Mouse (Mus musculus) forebrain, embryonic 14.5 days (tissue): ENCODE results near the gene Gsg1l. TPM values are rescaled to one million over a fixed set of nuclear protein-coding genes. Genes with fewer than 3 reads are reported as not detected.
A peak's percentile ranks its signal among the peaks of the same experiment; 100 is the strongest.

ENCODE experiments used
- ATAC-seq: fragments of 200-750 bp; cut with Nextera tagmentation; 2 replicates; pipeline ENCODE4 v1.8.0; 2017; ENCODE audit warnings: mild to moderate bottlenecking, moderate library complexity
- DNase-seq: peaks from one replicate; pipeline ENCODE4 v3.0.0-alpha.2; 2015; ENCODE audit warnings: low spot score
- H3K27ac ChIP-seq: fragments of 300-500 bp; sonication (generic); 2 replicates; pipeline ENCODE4 v1.5.1; 2014; ENCODE audit warnings: low read depth, mild to moderate bottlenecking, control low read depth, low read length, moderate library complexity
- H3K27me3 ChIP-seq: fragments of 300-500 bp; sonication (generic); replicated peaks from 2 replicates; pipeline ENCODE4 v1.6.1; 2014; ENCODE audit warnings: low read length, control low read depth, mixed read lengths; ENCODE audit not compliant: control insufficient read depth, insufficient read depth
- H3K36me3 ChIP-seq: fragments of 300-500 bp; sonication (generic); 2 replicates; pipeline ENCODE4 v1.6.1; 2014; ENCODE audit warnings: low read length, control low read depth; ENCODE audit not compliant: control insufficient read depth, insufficient read depth
- H3K4me1 ChIP-seq: fragments of 300-500 bp; sonication (generic); 2 replicates; pipeline ENCODE4 v1.6.1; 2014; ENCODE audit warnings: antibody characterized with exemption, low read length, control low read depth; ENCODE audit not compliant: control insufficient read depth, insufficient read depth
- H3K4me2 ChIP-seq: fragments of 300-500 bp; sonication (generic); 2 replicates; pipeline ENCODE4 v1.6.1; 2014; ENCODE audit warnings: mild to moderate bottlenecking, control low read depth, low read length
- H3K4me3 ChIP-seq: fragments of 300-500 bp; sonication (generic); 2 replicates; pipeline ENCODE4 v1.5.1; 2014; ENCODE audit warnings: low read depth, low read length, control low read depth
- H3K9ac ChIP-seq: fragments of 300-500 bp; sonication (generic); 2 replicates; pipeline ENCODE4 v1.6.1; 2014; ENCODE audit warnings: mild to moderate bottlenecking, low read length, control low read depth, moderate library complexity
- H3K9me3 ChIP-seq: fragments of 300-500 bp; sonication (generic); replicated peaks from 2 replicates; pipeline ENCODE4 v1.6.1; 2016; ENCODE audit warnings: low read length, control low read depth, mixed read lengths; ENCODE audit not compliant: control insufficient read depth
- WGBS: fragments of 180-500 bp; shearing (Covaris S2); extraction: QIAGEN DNeasy Blood & Tissue Kit; methylation state at CpG from one replicate; pipeline ENCODE4 v1.1.7; 2014; 5-methylcytosine and 5-hydroxymethylcytosine counted together
- polyA plus RNA-seq: library from polyadenylated mRNA; unstranded; fragments of >200 nt; fragmentation: Nextera tagmentation; extraction: Ambion mirVana; gene quantifications from 2 replicates; pipeline ENCODE4 v1.2.1, GENCODE M21; 2014

The Gsg1l gene
- polyA plus RNA-seq, 1 experiment from 2014 or later: 5.0 TPM

DNA sequence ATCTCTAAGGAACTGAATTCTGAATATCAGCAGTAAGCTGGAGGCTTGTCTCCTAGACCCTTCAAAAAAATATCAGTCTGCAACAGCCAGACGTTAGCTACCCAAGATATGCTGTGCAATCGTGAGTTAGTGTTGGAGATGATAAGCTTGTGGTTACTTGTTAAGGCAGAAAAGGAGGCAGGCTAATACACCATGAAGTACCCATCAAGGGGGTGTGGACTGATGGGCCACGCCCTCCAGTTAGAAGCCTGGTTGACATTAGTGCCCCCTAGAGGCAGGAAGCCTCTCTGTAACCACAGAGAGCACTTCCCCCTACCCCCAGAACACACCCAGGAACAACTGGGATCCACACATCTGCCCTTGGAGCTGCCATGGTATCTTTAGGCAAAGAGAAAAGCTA, 39.9 kb downstream of the Gsg1l start:
- Histone ChIP-seq H3K27ac (no peak overlapping the region), H3K9ac (no peak overlapping the region), H3K36me3 (no peaks in the 10 kb centered on the region), H3K9me3 (no peaks in the 10 kb centered on the region; the same call in 1 of the 2 replicates), H3K4me1 (peaks cover 15% of the 10 kb centered on the region), H3K4me3 (no peak overlapping the region), H3K4me2 (no peak overlapping the region), H3K27me3 (no peaks in the 10 kb centered on the region)
- DNase-seq: no peak
- WGBS: 60% methylated on average over 3 of the region's 3 CpGs
- ATAC-seq: no peak

DNA sequence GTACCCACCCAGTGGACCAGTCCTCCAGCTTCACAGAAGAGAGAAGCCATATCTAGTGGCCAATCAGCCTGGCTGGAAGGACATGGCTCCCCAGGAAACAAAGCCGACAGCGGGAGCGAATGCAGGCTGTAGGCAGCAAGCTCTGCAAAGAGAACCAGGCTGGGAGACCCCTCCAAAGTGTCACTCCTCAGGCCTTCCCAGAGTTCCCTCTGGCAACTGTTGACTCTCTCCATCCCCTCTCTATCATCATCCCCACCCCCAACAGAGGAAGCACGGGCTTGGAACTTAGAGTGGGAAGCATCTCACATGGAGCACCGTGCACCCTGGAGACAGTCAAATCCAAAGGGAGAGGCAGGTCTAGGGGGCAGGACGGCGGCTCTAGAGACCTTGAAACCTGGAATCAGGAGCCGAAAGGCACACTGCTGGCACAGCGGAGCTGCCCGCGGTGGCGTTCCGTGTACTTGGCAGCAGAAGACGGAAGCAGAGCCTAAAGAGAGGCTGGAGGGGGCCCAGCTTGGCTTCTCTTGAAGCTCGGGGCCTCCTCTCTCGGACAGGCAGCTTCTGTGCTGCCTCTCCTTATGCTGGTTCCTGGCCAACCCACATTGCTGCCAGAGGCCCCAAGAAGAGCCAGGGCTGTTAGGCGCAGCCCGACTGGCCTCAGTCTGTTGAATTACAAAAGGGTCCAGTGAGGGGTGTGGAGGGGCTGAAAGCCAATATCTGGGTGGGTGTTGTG, 41.3 kb downstream of the Gsg1l start:
- Histone ChIP-seq H3K4me2 (no peak overlapping the region), H3K4me3 (no peak overlapping the region), H3K36me3 (no peaks in the 10 kb centered on the region), H3K9ac (no peak overlapping the region), H3K27ac (peak overlapping the region; percentile 2; the same call in 1 of the 2 replicates), H3K4me1 (peaks cover 19% of the 10 kb centered on the region), H3K27me3 (no peaks in the 10 kb centered on the region), H3K9me3 (no peaks in the 10 kb centered on the region; the same call in 1 of the 2 replicates)
- 56% methylated on average over 18 of the region's 18 CpGs for WGBS
- ATAC-seq: peak; percentile 72
- peak; percentile 83 for DNase-seq

DNA sequence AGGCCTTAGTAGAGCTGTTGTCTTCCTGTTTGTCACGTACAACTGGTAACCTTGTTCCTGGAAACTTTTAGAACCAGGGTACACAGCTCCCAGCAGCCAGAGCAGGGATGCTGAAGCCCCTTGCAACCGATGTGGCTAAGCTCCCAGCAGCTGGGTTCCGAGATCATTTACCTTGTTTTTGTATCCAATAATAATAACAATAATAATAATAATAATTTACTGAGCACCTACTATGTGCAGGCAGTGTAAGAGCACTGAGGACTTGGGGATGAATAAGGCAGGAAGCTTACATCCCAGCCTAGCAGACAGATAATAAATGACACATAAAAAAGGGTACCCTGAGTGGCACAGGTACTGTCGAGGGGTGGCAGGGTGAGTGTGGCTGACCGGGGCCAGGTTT, 42.4 kb downstream of the Gsg1l start:
- Histone ChIP-seq H3K27me3 (no peaks in the 10 kb centered on the region), H3K9ac (no peak overlapping the region), H3K27ac (no peak overlapping the region), H3K4me2 (no peak overlapping the region), H3K4me1 (peaks cover 24% of the 10 kb centered on the region), H3K9me3 (no peaks in the 10 kb centered on the region; the same call in 1 of the 2 replicates), H3K4me3 (no peak overlapping the region), H3K36me3 (no peaks in the 10 kb centered on the region)
- DNase-seq (no peak), ATAC-seq (no peak)
- 91% methylated on average over 5 of the region's 5 CpGs for WGBS

DNA sequence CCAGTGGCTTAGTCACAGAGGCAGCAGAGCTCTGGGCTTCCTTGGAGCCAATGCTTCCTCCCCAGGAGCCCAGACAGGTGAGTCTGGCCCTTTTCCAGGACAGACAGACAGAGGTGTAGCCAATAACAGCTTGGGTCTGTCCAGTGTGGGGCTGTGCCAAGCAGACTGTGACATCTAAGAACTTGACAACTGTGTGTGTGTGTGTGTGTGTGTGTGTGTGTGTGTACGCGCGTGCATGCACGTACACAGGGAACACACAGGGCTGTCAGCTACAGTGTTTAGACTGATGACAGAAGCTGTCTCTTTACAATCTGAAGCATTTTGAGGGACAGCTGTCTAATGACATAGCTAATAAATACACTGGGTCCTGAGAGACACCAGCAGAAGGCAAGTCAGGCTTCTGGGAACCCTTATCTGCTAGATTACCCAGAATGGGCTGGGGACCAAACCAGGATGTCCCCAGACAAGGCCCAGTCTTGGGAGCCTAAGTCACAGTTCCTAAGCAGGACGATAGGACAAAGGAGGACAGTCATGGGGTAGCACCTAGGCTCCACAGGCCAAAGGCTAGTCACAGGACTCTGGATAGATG, 42.9 kb downstream of the Gsg1l start:
- 83% methylated on average over 5 of the region's 5 CpGs for WGBS
- H3K36me3 ChIP-seq: no peaks in the 10 kb centered on the region
- peak overlapping the region; percentile 16; the same call in 1 of the 2 replicates for H3K4me2 ChIP-seq
- H3K27ac ChIP-seq: peak overlapping the region; percentile 67
- no peaks in the 10 kb centered on the region for H3K9me3 ChIP-seq
- DNase-seq (no peak), ATAC-seq (0 out of 2 replicates have a peak, but pooled peaks have one; percentile 24)
- peaks cover 24% of the 10 kb centered on the region for H3K4me1 ChIP-seq
- H3K4me3 ChIP-seq: no peak overlapping the region
- peak overlapping the region; percentile 22; the same call in 1 of the 2 replicates for H3K9ac ChIP-seq
- no peaks in the 10 kb centered on the region for H3K27me3 ChIP-seq

DNA sequence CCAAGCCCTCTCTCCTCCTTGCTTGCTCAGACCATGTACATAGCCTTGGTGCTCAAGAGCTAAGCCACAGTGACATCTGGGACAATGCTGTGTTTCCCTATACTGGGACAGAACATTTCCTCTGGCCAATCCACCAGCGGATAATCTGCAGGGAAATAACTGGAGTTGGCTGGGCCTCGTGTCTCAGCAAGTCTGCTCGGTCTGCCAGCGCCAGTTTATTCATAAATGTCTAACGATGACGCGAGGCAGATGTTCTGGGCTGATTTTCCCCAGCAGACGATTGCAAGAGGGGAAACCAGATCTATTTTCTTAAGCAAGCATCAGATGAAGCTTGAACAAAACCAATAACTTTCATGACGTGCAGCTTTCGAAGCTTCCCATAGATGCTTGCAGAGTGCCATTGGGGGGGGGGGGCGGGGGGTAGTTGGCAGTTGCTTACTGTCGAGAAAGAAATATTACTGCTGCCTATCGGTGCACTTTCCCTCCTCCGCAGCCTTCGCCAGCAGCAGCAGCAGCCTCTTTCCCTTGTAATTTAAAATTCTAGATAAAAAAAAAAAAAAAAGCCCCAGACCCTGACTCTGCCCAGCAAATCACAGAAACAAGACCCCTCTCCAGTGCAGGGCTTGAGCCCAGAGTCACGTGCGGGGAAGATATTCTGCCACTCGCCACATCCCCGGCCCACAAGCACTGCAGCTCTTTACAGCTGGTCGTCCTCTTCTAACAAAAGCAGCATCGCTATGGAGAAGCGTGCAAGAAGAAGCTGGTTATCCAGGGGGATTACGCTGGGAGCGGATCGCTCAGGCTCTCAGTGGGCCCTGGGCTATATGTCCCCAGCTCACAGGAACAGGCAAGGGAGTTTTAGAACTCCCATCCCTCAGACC, 43.6 kb downstream of the Gsg1l start:
- DNase-seq (peak; percentile 77), ATAC-seq (0 out of 2 replicates have a peak, but pooled peaks have one; percentile 16)
- H3K27ac ChIP-seq: peak overlapping the region; percentile 67; the same call in 1 of the 2 replicates
- H3K4me1 ChIP-seq: peaks cover 24% of the 10 kb centered on the region
- H3K4me3 ChIP-seq: no peak overlapping the region
- H3K4me2 ChIP-seq: peak overlapping the region; percentile 16; the same call in 1 of the 2 replicates
- no peaks in the 10 kb centered on the region for H3K36me3 ChIP-seq
- peak overlapping the region; percentile 22; the same call in 1 of the 2 replicates for H3K9ac ChIP-seq
- H3K9me3 ChIP-seq: no peaks in the 10 kb centered on the region
- no peaks in the 10 kb centered on the region for H3K27me3 ChIP-seq
- WGBS: 31% methylated on average over 25 of the region's 25 CpGs

DNA sequence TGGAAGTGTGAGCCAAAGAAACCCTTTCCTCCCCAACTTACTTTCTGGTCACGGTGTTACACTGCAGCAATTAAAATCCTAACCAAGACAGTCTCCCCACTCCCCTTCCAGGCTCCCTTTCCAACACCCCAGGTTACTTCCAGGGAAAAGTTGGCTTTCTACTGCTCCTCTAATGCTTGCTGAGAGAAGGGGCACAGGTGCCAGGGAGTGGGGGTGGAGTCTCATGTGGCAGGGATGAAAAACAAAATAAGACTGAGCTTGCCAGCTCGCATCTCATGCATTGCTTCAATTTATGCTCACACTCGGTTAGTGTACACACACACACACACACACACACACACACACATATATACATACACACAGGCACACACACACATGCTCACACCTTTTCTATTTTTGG, 46.9 kb downstream of the Gsg1l start:
- H3K27ac ChIP-seq: no peak overlapping the region
- no peaks in the 10 kb centered on the region for H3K9me3 ChIP-seq
- DNase-seq (peak; percentile 73), ATAC-seq (peak; percentile 27; the same call in 1 of the 2 replicates)
- 42% methylated on average over 3 of the region's 3 CpGs for WGBS
- H3K4me1 ChIP-seq: peaks cover 34% of the 10 kb centered on the region
- no peaks in the 10 kb centered on the region for H3K27me3 ChIP-seq
- no peak overlapping the region for H3K4me3 ChIP-seq
- no peak overlapping the region for H3K9ac ChIP-seq
- no peaks in the 10 kb centered on the region for H3K36me3 ChIP-seq
- H3K4me2 ChIP-seq: no peak overlapping the region

DNA sequence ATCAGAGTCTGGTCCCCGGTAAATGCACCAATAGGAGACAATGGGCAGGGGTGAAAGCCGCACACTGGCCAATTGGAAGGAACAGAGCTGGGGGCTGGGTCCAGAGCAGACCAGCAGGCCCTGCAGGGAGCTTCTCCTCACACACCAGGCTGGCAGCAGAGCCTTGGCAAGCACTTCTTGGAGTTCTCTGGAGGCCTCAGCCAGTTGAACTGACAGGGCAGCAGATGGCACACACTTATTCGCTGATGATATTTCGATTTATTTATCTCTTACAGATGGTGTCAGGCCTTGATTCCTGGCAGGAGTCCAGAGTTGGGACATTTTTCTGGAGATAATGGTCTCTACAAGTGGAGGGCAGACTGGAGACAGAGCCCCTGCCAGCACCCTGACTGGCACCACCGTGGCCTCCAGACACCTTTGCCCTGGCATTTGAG, 49.4 kb downstream of the Gsg1l start:
- no peak overlapping the region for H3K4me3 ChIP-seq
- DNase-seq (peak; percentile 86), ATAC-seq (peak; percentile 71)
- 57% methylated on average over 5 of the region's 5 CpGs for WGBS
- peaks cover 21% of the 10 kb centered on the region for H3K4me1 ChIP-seq
- no peaks in the 10 kb centered on the region for H3K36me3 ChIP-seq
- no peak overlapping the region for H3K4me2 ChIP-seq
- H3K27ac ChIP-seq: peak overlapping the region; percentile 71
- no peaks in the 10 kb centered on the region for H3K9me3 ChIP-seq
- H3K27me3 ChIP-seq: no peaks in the 10 kb centered on the region
- no peak overlapping the region for H3K9ac ChIP-seq

DNA sequence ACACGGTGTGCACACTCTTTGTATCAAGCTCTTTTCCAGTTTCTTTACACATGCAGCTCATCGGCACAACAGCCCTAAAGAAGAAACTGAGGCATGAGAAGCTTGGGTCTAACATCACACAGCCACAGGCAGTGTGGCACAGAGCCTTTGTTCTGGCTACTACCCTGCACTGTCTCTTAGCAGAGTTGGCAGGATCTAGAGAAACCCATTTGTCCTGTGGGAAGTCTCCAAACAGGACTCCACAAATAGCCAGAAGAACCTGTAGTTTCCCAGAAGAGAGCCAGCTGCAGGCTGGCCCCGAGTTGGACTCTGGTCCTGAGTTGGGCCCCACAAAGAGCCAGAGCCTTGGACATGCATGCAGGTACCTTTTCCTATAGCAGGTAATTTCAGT, 49.9 kb downstream of the Gsg1l start:
- H3K9ac ChIP-seq: no peak overlapping the region
- no peaks in the 10 kb centered on the region for H3K9me3 ChIP-seq
- no peaks in the 10 kb centered on the region for H3K36me3 ChIP-seq
- DNase-seq (no peak), ATAC-seq (peak; percentile 18; the same call in 1 of the 2 replicates)
- peak overlapping the region; percentile 71 for H3K27ac ChIP-seq
- no peaks in the 10 kb centered on the region for H3K27me3 ChIP-seq
- no peak overlapping the region for H3K4me3 ChIP-seq
- peaks cover 21% of the 10 kb centered on the region for H3K4me1 ChIP-seq
- H3K4me2 ChIP-seq: no peak overlapping the region
- 68% methylated on average over 3 of the region's 3 CpGs for WGBS
